Mouse (Mus musculus) heart, embryonic 12.5 days (tissue): ENCODE data around the gene Zfp398. TPM values are rescaled to one million over a fixed set of nuclear protein-coding genes. Genes with fewer than 3 reads are reported as not detected.

Experiments
- ATAC-seq: fragments of 200-750 bp; cut with Nextera tagmentation; 2 replicates; pipeline ENCODE4 v1.8.0; 2017; ENCODE audit warnings: moderate TSS enrichment, moderate library complexity; ENCODE audit not compliant: insufficient number of reproducible peaks, low FRiP score
- H3K27ac ChIP-seq: fragments of 300-500 bp; sonication (generic); 2 replicates; pipeline ENCODE4 v1.5.1; 2016; ENCODE audit warnings: mild to moderate bottlenecking, moderate library complexity; ENCODE audit not compliant: poor library complexity, severe bottlenecking
- H3K27me3 ChIP-seq: fragments of 300-500 bp; sonication (generic); replicated peaks from 2 replicates; pipeline ENCODE4 v1.6.1; 2016; ENCODE audit warnings: mild to moderate bottlenecking, moderate library complexity
- H3K36me3 ChIP-seq: fragments of 300-500 bp; sonication (generic); 2 replicates; pipeline ENCODE4 v1.6.1; 2016; ENCODE audit warnings: mild to moderate bottlenecking, moderate library complexity
- H3K4me1 ChIP-seq: fragments of 300-500 bp; sonication (generic); replicated peaks from 2 replicates; pipeline ENCODE4 v1.6.1; 2016; ENCODE audit warnings: mild to moderate bottlenecking
- H3K4me2 ChIP-seq: fragments of 300-500 bp; sonication (generic); 2 replicates; pipeline ENCODE4 v1.6.1; 2016; ENCODE audit warnings: mild to moderate bottlenecking, moderate library complexity
- H3K4me3 ChIP-seq: fragments of 300-500 bp; sonication (generic); 2 replicates; pipeline ENCODE4 v1.5.1; 2016; ENCODE audit warnings: mild to moderate bottlenecking
- H3K9ac ChIP-seq: fragments of 300-500 bp; sonication (generic); 2 replicates; pipeline ENCODE4 v1.6.1; 2016; ENCODE audit warnings: mild to moderate bottlenecking, moderate library complexity
- H3K9me3 ChIP-seq: fragments of 300-500 bp; sonication (generic); replicated peaks from 2 replicates; pipeline ENCODE4 v1.6.1; 2016; ENCODE audit warnings: mild to moderate bottlenecking, moderate library complexity
- WGBS: fragments of 180-500 bp; shearing (Covaris S2); methylation state at CpG from one replicate; pipeline ENCODE4 v1.1.7; 2016; 5-methylcytosine and 5-hydroxymethylcytosine counted together
- polyA plus RNA-seq: library from polyadenylated mRNA; unstranded; fragments of >200 nt; fragmentation: Nextera tagmentation; extraction: Ambion mirVana; gene quantifications from 2 replicates; pipeline ENCODE4 v1.2.1, GENCODE M21; 2016

The Zfp398 gene
- polyA plus RNA-seq, 1 experiment from 2014 or later, result 4.7 TPM

- Histone ChIP-seq H3K4me2 (no peak overlapping the region), H3K27ac (no peak overlapping the region), H3K4me3 (no peak overlapping the region), H3K36me3 (peaks cover 33% of the 10 kb centered on the region), H3K4me1 (peaks cover 23% of the 10 kb centered on the region), H3K9me3 (no peaks in the 10 kb centered on the region), H3K9ac (no peak overlapping the region), H3K27me3 (no peaks in the 10 kb centered on the region)
- WGBS, result 71% methylated on average over 4 of the region's 4 CpGs
- no peak for ATAC-seq
These were observed 26.4 kb upstream of the Zfp398 start for GRCm38 (mm10) chr6:47809053-47809452.

- H3K27ac ChIP-seq, result no peak overlapping the region
- peaks cover 22% of the 10 kb centered on the region for H3K36me3 ChIP-seq
- H3K4me2 ChIP-seq, result peak overlapping the region; percentile 9; the same call in 1 of the 2 replicates
- no peak overlapping the region for H3K4me3 ChIP-seq
- H3K4me1 ChIP-seq, result peaks cover 23% of the 10 kb centered on the region
- H3K27me3 ChIP-seq, result no peaks in the 10 kb centered on the region
- H3K9ac ChIP-seq, result no peak overlapping the region; the same call in 1 of the 2 replicates
- ATAC-seq, result no peak
- no peaks in the 10 kb centered on the region for H3K9me3 ChIP-seq
- WGBS, result 63% methylated on average over 2 of the region's 2 CpGs
These were observed 25.3 kb upstream of the Zfp398 start for GRCm38 (mm10) chr6:47810181-47810580.

DNA sequence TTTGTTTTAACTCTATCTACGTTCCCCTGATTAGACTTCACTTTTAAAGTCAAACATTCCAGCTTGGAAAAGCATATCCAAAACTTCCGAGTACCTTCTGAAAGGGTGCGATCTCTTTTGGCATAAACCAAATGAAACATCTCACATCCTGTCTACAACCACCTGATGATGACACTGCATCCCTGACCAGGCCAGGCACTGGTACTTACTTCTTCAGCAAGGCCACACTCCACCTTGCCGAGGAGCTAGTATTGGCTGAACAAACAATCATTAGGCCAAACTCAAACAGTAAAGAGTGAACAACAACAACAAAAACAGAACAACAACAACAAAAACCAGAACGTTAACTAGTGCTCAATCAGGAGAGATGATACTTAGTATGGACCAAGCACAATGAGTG lies 24.1 kb upstream of the Zfp398 start:
- Histone ChIP-seq H3K4me2 (peak overlapping the region; percentile 77), H3K4me1 (peaks cover 23% of the 10 kb centered on the region), H3K9me3 (no peaks in the 10 kb centered on the region), H3K4me3 (peak overlapping the region; percentile 75), H3K9ac (peak overlapping the region; percentile 84), H3K27me3 (no peaks in the 10 kb centered on the region), H3K36me3 (peaks cover 11% of the 10 kb centered on the region), H3K27ac (no peak overlapping the region)
- WGBS, result 52% methylated on average over 5 of the region's 5 CpGs
- no peak for ATAC-seq

- Histone ChIP-seq H3K27me3 (no peaks in the 10 kb centered on the region), H3K4me1 (peaks cover 23% of the 10 kb centered on the region), H3K27ac (peak overlapping the region; percentile 89), H3K4me2 (peak overlapping the region; percentile 77), H3K9ac (peak overlapping the region; percentile 84), H3K4me3 (peak overlapping the region; percentile 75), H3K36me3 (peaks cover 4% of the 10 kb centered on the region; the same call in 1 of the 2 replicates), H3K9me3 (no peaks in the 10 kb centered on the region)
- WGBS, result 1% methylated on average over 17 of the region's 17 CpGs
- ATAC-seq, result no peak
These were observed 23.1 kb upstream of the Zfp398 start for GRCm38 (mm10) chr6:47812271-47812915.

DNA sequence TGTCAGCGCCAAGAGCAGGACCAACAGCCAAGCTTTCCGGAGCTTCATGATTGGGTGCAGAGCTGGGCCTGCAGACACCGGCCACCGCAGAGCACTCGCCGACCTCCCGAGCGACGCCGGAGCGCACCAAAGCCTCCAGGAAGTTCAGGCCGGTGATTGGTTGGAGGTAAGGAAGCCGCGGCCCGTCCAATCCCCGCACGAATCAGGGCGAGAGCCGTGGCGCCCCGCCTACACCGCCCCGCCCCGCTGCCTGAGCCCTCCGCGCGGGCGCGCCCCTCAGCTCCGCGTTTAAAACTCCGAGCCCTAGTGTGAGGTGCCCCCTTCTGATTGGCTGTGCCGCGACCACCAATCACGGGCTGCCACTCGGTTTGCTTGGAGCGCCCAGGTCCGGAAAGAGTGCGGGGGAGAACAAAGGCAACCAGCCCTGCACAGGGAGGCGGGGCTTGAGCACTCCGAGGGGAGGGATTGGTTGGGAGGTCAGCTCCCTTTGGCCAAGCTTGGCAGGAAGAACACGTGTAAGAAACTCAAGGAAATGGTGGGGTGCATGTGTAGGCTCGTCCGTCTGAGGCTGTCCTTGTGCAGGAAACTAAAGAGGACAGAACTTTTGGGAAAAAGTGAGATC lies 22.1 kb upstream of the Zfp398 start, which contains the start of gene Pdia4:
TSS of gene Pdia4 (minus strand) at position 174 of the 622 bp plus-strand sequence.
- peaks cover 4% of the 10 kb centered on the region; the same call in 1 of the 2 replicates for H3K36me3 ChIP-seq

GRCm38 (mm10) chr6:47816151-47816550 lies 19.3 kb upstream of the Zfp398 start:
- Histone ChIP-seq H3K4me2 (no peak overlapping the region), H3K27ac (no peak overlapping the region), H3K4me3 (no peak overlapping the region), H3K36me3 (peaks cover 16% of the 10 kb centered on the region; the same call in 1 of the 2 replicates), H3K9ac (no peak overlapping the region), H3K9me3 (no peaks in the 10 kb centered on the region), H3K27me3 (no peaks in the 10 kb centered on the region), H3K4me1 (peaks cover 10% of the 10 kb centered on the region)
- WGBS, result 82% methylated on average over 1 of the region's 1 CpGs
- no peak for ATAC-seq

More for the DNA sequence above, 22.1 kb upstream of the Zfp398 start, which contains the start of gene Pdia4:
- no peaks in the 10 kb centered on the region for H3K27me3 ChIP-seq
- peak; percentile 100 for ATAC-seq
- WGBS, result under 1% methylated on average over 44 of the region's 44 CpGs
- peak within 1 kb of the TSS; percentile 77 for H3K4me2 ChIP-seq
- peaks cover 23% of the 10 kb centered on the region for H3K4me1 ChIP-seq
- H3K9ac ChIP-seq, result peak within 1 kb of the TSS; percentile 84
- peak within 1 kb of the TSS; percentile 89 for H3K27ac ChIP-seq
- peak within 1 kb of the TSS; percentile 75 for H3K4me3 ChIP-seq
- H3K9me3 ChIP-seq, result no peaks in the 10 kb centered on the region

DNA sequence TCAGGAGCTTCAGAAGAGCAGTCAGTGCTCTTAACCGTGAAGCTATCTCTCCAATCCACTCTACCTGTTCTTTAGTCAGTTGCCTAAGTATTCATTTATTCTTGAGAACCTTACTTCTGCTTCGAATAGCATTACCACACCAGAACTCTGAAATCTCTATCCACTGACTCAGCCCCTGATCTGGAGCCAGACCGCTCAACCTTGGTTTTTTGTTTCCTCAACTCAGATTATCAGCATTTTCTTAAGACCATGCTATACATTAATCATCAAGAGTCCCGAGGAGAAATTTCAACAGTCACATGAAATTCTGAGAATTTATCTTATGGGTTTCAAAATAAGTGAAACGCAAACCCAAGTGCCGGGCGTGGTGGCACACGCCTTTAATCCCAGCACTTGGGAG lies 16.7 kb upstream of the Zfp398 start:
- ATAC-seq, result no peak

GRCm38 (mm10) chr6:47819626-47820325 lies 15.7 kb upstream of the Zfp398 start:
- WGBS, result 83% methylated on average over 23 of the region's 23 CpGs
- ATAC-seq, result no peak

More for the DNA sequence above, 16.7 kb upstream of the Zfp398 start:
- H3K9ac ChIP-seq, result no peak overlapping the region
- H3K27ac ChIP-seq, result no peak overlapping the region
- H3K4me2 ChIP-seq, result no peak overlapping the region
- H3K9me3 ChIP-seq, result no peaks in the 10 kb centered on the region
- H3K36me3 ChIP-seq, result peaks cover 18% of the 10 kb centered on the region; the same call in 1 of the 2 replicates
- no peaks in the 10 kb centered on the region for H3K27me3 ChIP-seq
- no peak overlapping the region for H3K4me3 ChIP-seq
- 87% methylated on average over 8 of the region's 8 CpGs for WGBS
- H3K4me1 ChIP-seq, result no peaks in the 10 kb centered on the region

DNA sequence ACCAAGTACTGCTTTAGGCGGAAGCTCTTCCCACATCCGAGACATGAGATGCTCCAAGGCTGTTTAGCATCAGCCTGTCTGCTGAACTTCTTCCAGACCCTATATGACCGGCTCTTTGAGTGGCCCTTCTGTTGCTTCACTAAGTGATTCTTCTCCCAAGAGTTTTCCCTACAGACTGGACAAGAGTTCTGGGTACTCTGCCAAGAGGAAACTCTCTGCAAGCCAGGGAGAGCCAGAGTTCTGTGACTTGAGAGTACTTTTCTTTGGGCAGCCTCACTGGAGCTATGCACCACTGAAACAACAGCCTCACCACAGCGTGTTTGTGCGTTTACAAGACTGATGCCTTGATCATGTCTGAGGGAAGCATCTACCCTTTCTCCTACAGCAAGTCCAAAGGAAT lies 14.2 kb upstream of the Zfp398 start:
- Histone ChIP-seq H3K27me3 (no peaks in the 10 kb centered on the region), H3K36me3 (peaks cover 18% of the 10 kb centered on the region; the same call in 1 of the 2 replicates), H3K4me3 (no peak overlapping the region), H3K9me3 (no peaks in the 10 kb centered on the region), H3K9ac (no peak overlapping the region), H3K4me2 (no peak overlapping the region), H3K4me1 (no peaks in the 10 kb centered on the region), H3K27ac (no peak overlapping the region)
- WGBS, result 86% methylated on average over 5 of the region's 5 CpGs
- ATAC-seq, result no peak

More at GRCm38 (mm10) chr6:47819626-47820325, 15.7 kb upstream of the Zfp398 start:
- no peaks in the 10 kb centered on the region for H3K27me3 ChIP-seq
- peaks cover 18% of the 10 kb centered on the region; the same call in 1 of the 2 replicates for H3K36me3 ChIP-seq
- no peak overlapping the region for H3K27ac ChIP-seq
- no peak overlapping the region for H3K4me2 ChIP-seq
- no peak overlapping the region for H3K4me3 ChIP-seq
- H3K4me1 ChIP-seq, result no peaks in the 10 kb centered on the region
- no peaks in the 10 kb centered on the region for H3K9me3 ChIP-seq
- no peak overlapping the region for H3K9ac ChIP-seq

- Histone ChIP-seq H3K36me3 (peaks cover 18% of the 10 kb centered on the region; the same call in 1 of the 2 replicates), H3K4me3 (no peak overlapping the region), H3K9me3 (no peaks in the 10 kb centered on the region), H3K4me2 (no peak overlapping the region), H3K27ac (no peak overlapping the region), H3K27me3 (no peaks in the 10 kb centered on the region), H3K9ac (no peak overlapping the region), H3K4me1 (no peaks in the 10 kb centered on the region)
- no peak for ATAC-seq
- WGBS, result 83% methylated on average over 6 of the region's 6 CpGs
These were observed 13.7 kb upstream of the Zfp398 start for GRCm38 (mm10) chr6:47821776-47822175.

- Histone ChIP-seq H3K9ac (no peak overlapping the region), H3K36me3 (peaks cover 18% of the 10 kb centered on the region; the same call in 1 of the 2 replicates), H3K27ac (no peak overlapping the region), H3K27me3 (no peaks in the 10 kb centered on the region), H3K4me2 (no peak overlapping the region), H3K4me3 (no peak overlapping the region), H3K9me3 (no peaks in the 10 kb centered on the region), H3K4me1 (no peaks in the 10 kb centered on the region)
- 47% methylated on average over 2 of the region's 2 CpGs for WGBS
- no peak for ATAC-seq
These were observed 11.2 kb upstream of the Zfp398 start for GRCm38 (mm10) chr6:47824241-47824640.
